Mouse (Mus musculus) heart, postnatal 0 days (tissue): ENCODE data around the gene Cfap70. TPM values are rescaled to one million over a fixed set of nuclear protein-coding genes. Genes with fewer than 3 reads are reported as not detected.

Experiments
- ATAC-seq: fragments of 200-750 bp; cut with Nextera tagmentation; 2 replicates; pipeline ENCODE4 v1.8.0; 2017; ENCODE audit warnings: low read depth, moderate number of reproducible peaks, moderate library complexity; ENCODE audit not compliant: insufficient read depth
- DNase-seq: peaks from one replicate; pipeline ENCODE4 v3.0.0-alpha.2; 2016; ENCODE audit warnings: low spot score
- H3K27ac ChIP-seq: fragments of 300-500 bp; sonication (generic); 2 replicates; pipeline ENCODE4 v1.5.1; 2014; ENCODE audit warnings: low read depth, mild to moderate bottlenecking
- H3K27me3 ChIP-seq: fragments of 300-500 bp; sonication (generic); 2 replicates; pipeline ENCODE4 v1.6.1; 2014; ENCODE audit warnings: low read length, mixed read lengths; ENCODE audit not compliant: control insufficient read depth, insufficient read depth
- H3K36me3 ChIP-seq: fragments of 300-500 bp; sonication (generic); replicated peaks from 2 replicates; pipeline ENCODE4 v1.6.1; 2014; ENCODE audit warnings: low read length, mixed read lengths; ENCODE audit not compliant: control insufficient read depth, insufficient read depth
- H3K4me1 ChIP-seq: fragments of 300-500 bp; sonication (generic); 2 replicates; pipeline ENCODE4 v1.6.1; 2014; ENCODE audit warnings: antibody characterized with exemption; ENCODE audit not compliant: control insufficient read depth, insufficient read depth
- H3K4me2 ChIP-seq: fragments of 300-500 bp; sonication (generic); 2 replicates; pipeline ENCODE4 v1.6.1; 2014; ENCODE audit warnings: low read depth, mild to moderate bottlenecking, low read length, moderate library complexity
- H3K4me3 ChIP-seq: fragments of 300-500 bp; sonication (generic); 2 replicates; pipeline ENCODE4 v1.5.1; 2014; ENCODE audit warnings: low read depth, low read length
- H3K9ac ChIP-seq: fragments of 300-500 bp; sonication (generic); replicated peaks from 2 replicates; pipeline ENCODE4 v1.6.1; 2014; ENCODE audit warnings: low read depth, low read length, mixed read lengths
- H3K9me3 ChIP-seq: fragments of 300-500 bp; sonication (generic); replicated peaks from 2 replicates; pipeline ENCODE4 v1.6.1; 2016; ENCODE audit warnings: low read length; ENCODE audit not compliant: control insufficient read depth
- CTCF ChIP-seq: IDR thresholded peaks from 2 replicates; pipeline ENCODE4 v1.5.1; 2016; ENCODE audit warnings: antibody characterized with exemption, control low read depth, low read depth
- EP300 ChIP-seq: IDR thresholded peaks from 2 replicates; pipeline ENCODE4 v1.6.1; 2016; ENCODE audit warnings: antibody characterized with exemption, low read depth
- WGBS: fragments of 180-500 bp; shearing (Covaris S2); extraction: QIAGEN DNeasy Blood & Tissue Kit; methylation state at CpG from one replicate; pipeline ENCODE4 v1.1.7; 2014; 5-methylcytosine and 5-hydroxymethylcytosine counted together
- polyA plus RNA-seq: library from polyadenylated mRNA; unstranded; fragments of >200 nt; fragmentation: Nextera tagmentation; extraction: Ambion mirVana; gene quantifications from 2 replicates; pipeline ENCODE4 v1.2.1, GENCODE M21; 2015
- total RNA-seq: library from RNA; depleted of rRNA; stranded (reverse); fragments of >200 nt; gene quantifications from 2 replicates; pipeline ENCODE4 v1.2.3, GENCODE M21; 2014; ENCODE audit warnings: low replicate concordance

The Cfap70 gene
- total and polyA plus RNA-seq, 2 experiments from 2014 or later: 0.38 TPM; not detected in 1

- TF ChIP-seq CTCF: no peak
- TF ChIP-seq EP300: no peak
- 79% methylated on average over 14 of the region's 14 CpGs for WGBS
- no peak for DNase-seq
- H3K27ac ChIP-seq: no peak overlapping the region
- peaks cover 93% of the 10 kb centered on the region for H3K36me3 ChIP-seq
- no peak overlapping the region for H3K4me2 ChIP-seq
- H3K9me3 ChIP-seq: no peaks in the 10 kb centered on the region
- H3K4me1 ChIP-seq: no peaks in the 10 kb centered on the region
- no peaks in the 10 kb centered on the region for H3K27me3 ChIP-seq
- no peak overlapping the region for H3K9ac ChIP-seq
- no peak overlapping the region for H3K4me3 ChIP-seq
- no peak for ATAC-seq
These were observed 8.2 kb upstream of the Cfap70 start for GRCm38 (mm10) chr14:20460216-20460615.

- Histone ChIP-seq H3K4me2 (no peak overlapping the region), H3K27ac (no peak overlapping the region), H3K4me3 (no peak overlapping the region), H3K9me3 (no peaks in the 10 kb centered on the region), H3K4me1 (no peaks in the 10 kb centered on the region), H3K27me3 (no peaks in the 10 kb centered on the region), H3K36me3 (peaks cover 75% of the 10 kb centered on the region), H3K9ac (no peak overlapping the region)
- no peak for TF ChIP-seq CTCF
- no peak for TF ChIP-seq EP300
- ATAC-seq (no peak), DNase-seq (no peak)
- 95% methylated on average over 9 of the region's 9 CpGs for WGBS
These were observed 6.4 kb upstream of the Cfap70 start for GRCm38 (mm10) chr14:20458378-20458777.

- 90% methylated on average over 5 of the region's 5 CpGs for WGBS
- no peak overlapping the region for H3K4me3 ChIP-seq
- no peak overlapping the region for H3K27ac ChIP-seq
- H3K9ac ChIP-seq: no peak overlapping the region
- TF ChIP-seq EP300: no peak
- no peak for TF ChIP-seq CTCF
- no peaks in the 10 kb centered on the region for H3K27me3 ChIP-seq
- H3K36me3 ChIP-seq: peaks cover 24% of the 10 kb centered on the region
- ATAC-seq (no peak; the same call in 1 of the 2 replicates), DNase-seq (no peak)
- no peaks in the 10 kb centered on the region for H3K9me3 ChIP-seq
- H3K4me1 ChIP-seq: 0 out of 2 replicates have a peak, but pooled peaks cover 6% of the 10 kb centered on the region
- H3K4me2 ChIP-seq: no peak overlapping the region
These were observed 903 bp upstream of the Cfap70 start for GRCm38 (mm10) chr14:20452929-20453328.

- Histone ChIP-seq H3K27me3 (no peaks in the 10 kb centered on the region), H3K4me2 (peak overlapping the region; percentile 74), H3K4me1 (0 out of 2 replicates have a peak, but pooled peaks cover 6% of the 10 kb centered on the region), H3K9me3 (no peaks in the 10 kb centered on the region), H3K27ac (no peak overlapping the region), H3K9ac (no peak overlapping the region; the same call in 1 of the 2 replicates), H3K4me3 (peak overlapping the region; percentile 39), H3K36me3 (peaks cover 10% of the 10 kb centered on the region)
- ATAC-seq (no peak), DNase-seq (no peak)
- WGBS: 11% methylated on average over 2 of the region's 2 CpGs
- TF ChIP-seq EP300: no peak
- TF ChIP-seq CTCF: no peak
These were observed 724 bp downstream of the Cfap70 start for GRCm38 (mm10) chr14:20451302-20451701.

GRCm38 (mm10) chr14:20447209-20447608, 4.8 kb downstream of the Cfap70 start:
- no peaks in the 10 kb centered on the region for H3K9me3 ChIP-seq
- TF ChIP-seq CTCF (no peak), EP300 (no peak)

GRCm38 (mm10) chr14:20442252-20442651, 9.8 kb downstream of the Cfap70 start:
- no peak for TF ChIP-seq EP300
- no peak for TF ChIP-seq CTCF
- Histone ChIP-seq H3K4me3 (no peak overlapping the region), H3K36me3 (no peaks in the 10 kb centered on the region), H3K4me2 (no peak overlapping the region), H3K9ac (no peak overlapping the region), H3K9me3 (no peaks in the 10 kb centered on the region), H3K27me3 (no peaks in the 10 kb centered on the region), H3K4me1 (no peaks in the 10 kb centered on the region), H3K27ac (no peak overlapping the region)
- DNase-seq (no peak), ATAC-seq (no peak)
- 52% methylated on average over 17 of the region's 17 CpGs for WGBS

More at GRCm38 (mm10) chr14:20447209-20447608, 4.8 kb downstream of the Cfap70 start:
- ATAC-seq (no peak), DNase-seq (no peak)
- no peak overlapping the region for H3K9ac ChIP-seq
- no peaks in the 10 kb centered on the region for H3K27me3 ChIP-seq
- no peak overlapping the region for H3K4me3 ChIP-seq
- H3K36me3 ChIP-seq: no peaks in the 10 kb centered on the region
- H3K4me2 ChIP-seq: no peak overlapping the region
- no peak overlapping the region for H3K27ac ChIP-seq
- H3K4me1 ChIP-seq: 0 out of 2 replicates have a peak, but pooled peaks cover 6% of the 10 kb centered on the region
- 46% methylated on average over 12 of the region's 12 CpGs for WGBS
